Mouse (Mus musculus) layer of hippocampus, adult 18-20 months (tissue): ENCODE data around the gene Blzf1. TPM values are rescaled to one million over a fixed set of nuclear protein-coding genes. Genes with fewer than 3 reads are reported as not detected.

Experiments used
- DNase-seq, 2 experiments: peaks; one replicate each; pipeline ENCODE4 v3.0.0; 2022; ENCODE audit warnings: low spot score in 2 of 2
- long read RNA-seq: library from polyadenylated mRNA; stranded (forward); transcript quantifications from one replicate; pipeline ENCODE4 v2.0.0, GENCODE M21; 2021
- total RNA-seq, 2 experiments: library from RNA; stranded (reverse); gene quantifications; 2 replicates each; pipeline ENCODE4 v1.2.3; 2021

Blzf1 gene
- 10 to 100 TPM; 22.1 to 22.6 TPM for total RNA-seq
- long read RNA-seq, transcript Blzf1-203 (7 exons, 2,430 nt): major isoform, 19 of 20 reads
- long read RNA-seq, partial matches to known transcripts: 1 of 20 reads
- long read RNA-seq, other reads (novel, unspliced or antisense): 0 of 20 reads

DNA sequence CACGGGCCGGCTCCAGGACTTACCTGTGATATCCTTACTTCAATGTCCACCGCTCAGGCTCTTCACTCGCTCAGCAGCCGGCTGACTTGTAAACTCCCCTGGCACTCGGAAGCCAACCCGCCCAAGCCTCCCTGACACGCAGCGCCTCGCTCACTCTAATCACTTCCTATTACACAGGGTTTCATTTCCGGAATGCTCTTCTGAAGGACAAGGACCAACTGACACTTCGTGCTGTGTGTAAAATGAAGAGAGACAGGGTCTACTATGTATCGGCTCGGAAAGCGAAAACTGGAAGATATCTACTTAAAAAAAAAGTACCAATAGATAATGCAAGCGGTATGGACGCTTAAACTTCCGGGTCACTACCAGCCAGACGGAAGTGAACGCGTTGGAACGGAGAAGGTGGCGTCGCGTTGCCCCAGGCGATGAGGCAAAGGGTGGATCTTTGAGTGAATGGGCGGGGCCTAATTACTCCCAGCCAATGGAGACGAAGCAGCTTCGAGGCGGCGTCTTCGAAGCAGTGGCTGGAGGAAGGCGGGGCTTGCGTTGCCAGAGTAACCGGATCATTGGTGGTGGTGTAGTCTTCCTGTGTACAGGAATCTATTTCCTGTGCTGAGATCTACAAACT, at the start of gene Blzf1:
Gene Blzf1 (minus strand): TSS at position 366 of the 628 bp plus-strand sequence.
- DNase-seq: peak; percentile 95 to 98

GRCm38 (mm10) chr1:164353443-164353842, 46.2 kb upstream of the Blzf1 start:
- no peak for DNase-seq

GRCm38 (mm10) chr1:164342161-164342560, 34.9 kb upstream of the Blzf1 start:
- DNase-seq: no peak

- no peak for DNase-seq
Observed at GRCm38 (mm10) chr1:164335846-164336245, 28.6 kb upstream of the Blzf1 start.

GRCm38 (mm10) chr1:164335435-164335834, 28.1 kb upstream of the Blzf1 start:
- no peak for DNase-seq

- no peak for DNase-seq
Observed at GRCm38 (mm10) chr1:164332559-164332958, 25.3 kb upstream of the Blzf1 start.

GRCm38 (mm10) chr1:164327764-164328163, 20.5 kb upstream of the Blzf1 start:
- no peak for DNase-seq

DNA sequence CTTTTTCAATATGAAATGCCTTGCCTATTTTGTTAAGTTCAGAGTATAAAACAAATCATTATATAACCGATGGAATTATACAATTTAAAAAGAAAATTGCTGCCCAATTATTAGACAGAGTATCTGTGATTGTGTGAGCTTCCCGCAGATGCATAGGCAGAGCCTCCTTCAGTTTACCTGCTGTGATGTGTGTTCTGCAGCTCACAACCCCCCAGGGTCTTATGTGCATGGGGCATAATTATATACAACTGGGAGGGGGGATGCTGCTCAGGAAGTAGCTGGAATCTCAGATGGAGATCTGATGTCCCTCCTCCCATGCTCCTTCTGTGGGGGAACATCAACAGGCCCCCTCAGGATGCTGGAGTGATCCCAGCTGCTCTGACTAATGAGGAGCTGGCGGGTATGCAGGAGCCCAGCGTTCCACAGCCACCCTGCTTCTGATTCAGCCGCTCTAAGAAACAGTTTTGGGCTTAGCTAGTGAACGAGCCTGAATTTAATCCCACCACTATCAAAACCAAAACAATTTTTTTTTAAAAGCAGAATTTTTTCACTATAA, 19.4 kb upstream of the Blzf1 start:
- DNase-seq: peak; percentile 64 to 78

DNA sequence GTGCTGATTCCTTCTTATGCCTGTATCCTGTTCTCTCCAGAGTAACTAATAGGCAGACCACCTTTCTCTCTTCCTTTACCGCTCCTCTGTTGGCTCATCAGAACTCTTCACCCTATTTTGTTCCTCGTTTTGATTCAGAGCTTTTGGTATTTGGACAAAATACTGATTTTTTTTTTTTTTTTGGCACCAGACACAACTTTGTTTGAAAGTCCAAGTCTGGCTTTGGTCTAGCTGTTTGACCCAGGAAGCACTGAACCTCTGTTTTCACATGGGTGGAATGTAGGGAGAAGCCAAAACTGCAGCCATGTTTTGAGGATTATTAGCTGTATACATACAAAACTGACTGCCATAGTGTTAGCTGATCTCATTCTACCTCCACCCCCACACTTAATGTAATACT, 17.6 kb upstream of the Blzf1 start:
- no peak for DNase-seq

DNA sequence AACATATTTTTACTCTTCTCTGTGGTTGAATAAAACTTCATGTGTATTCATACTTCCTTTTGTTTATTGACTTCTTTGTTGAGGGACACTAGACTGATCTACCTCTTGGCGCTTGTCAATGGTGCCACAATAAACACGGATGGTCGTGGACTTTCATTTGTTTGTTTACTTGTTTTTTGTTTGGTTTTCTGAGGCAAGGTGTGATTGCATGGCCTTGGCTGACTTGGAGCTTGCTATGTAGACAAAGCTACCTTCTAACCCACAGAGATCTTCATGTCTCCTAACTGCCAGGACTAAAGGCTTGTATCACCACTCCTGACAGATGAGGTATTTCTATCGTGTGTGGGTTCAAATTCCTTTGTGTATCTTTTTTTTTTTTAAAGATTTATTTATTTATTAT, 16.9 kb upstream of the Blzf1 start:
- no peak for DNase-seq

DNA sequence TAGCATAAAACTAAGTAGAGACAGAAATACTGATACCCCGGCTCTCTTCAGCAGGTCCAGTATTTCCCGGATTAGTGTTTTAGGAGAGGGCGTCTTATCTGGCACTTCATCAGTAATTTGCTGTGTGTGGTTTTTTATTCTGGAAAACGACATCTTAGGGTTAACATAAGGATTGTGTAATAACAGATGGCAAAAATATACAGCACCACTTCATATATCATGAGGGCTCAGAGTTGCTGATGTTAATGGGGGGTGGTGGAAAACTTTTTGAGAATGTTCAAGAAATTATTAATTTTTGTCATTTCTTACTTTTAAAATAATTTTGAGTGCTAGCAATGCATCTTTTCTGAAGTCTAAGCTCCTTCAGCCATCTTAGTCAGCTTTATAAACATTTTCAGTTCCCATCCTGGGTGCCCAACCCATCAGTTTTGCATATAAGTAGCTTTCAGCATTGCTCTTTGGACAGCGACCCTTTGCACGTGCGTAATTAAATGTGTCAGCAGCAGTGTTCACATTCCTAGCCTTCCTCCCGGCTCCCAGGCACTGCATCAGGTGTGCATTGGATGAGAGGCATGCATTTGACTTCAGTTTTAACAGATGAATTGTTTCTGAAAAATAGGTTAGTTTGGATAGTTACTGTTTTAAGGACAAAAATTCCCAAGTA, 15.8 kb upstream of the Blzf1 start:
- no peak for DNase-seq

GRCm38 (mm10) chr1:164321408-164321807, 14.1 kb upstream of the Blzf1 start:
- no peak for DNase-seq

- peak in 1 of 2 experiments; percentile 51 for DNase-seq
Observed at GRCm38 (mm10) chr1:164320731-164321130, 13.4 kb upstream of the Blzf1 start.

- DNase-seq: no peak
Observed at GRCm38 (mm10) chr1:164319542-164320140, 12.4 kb upstream of the Blzf1 start.

DNA sequence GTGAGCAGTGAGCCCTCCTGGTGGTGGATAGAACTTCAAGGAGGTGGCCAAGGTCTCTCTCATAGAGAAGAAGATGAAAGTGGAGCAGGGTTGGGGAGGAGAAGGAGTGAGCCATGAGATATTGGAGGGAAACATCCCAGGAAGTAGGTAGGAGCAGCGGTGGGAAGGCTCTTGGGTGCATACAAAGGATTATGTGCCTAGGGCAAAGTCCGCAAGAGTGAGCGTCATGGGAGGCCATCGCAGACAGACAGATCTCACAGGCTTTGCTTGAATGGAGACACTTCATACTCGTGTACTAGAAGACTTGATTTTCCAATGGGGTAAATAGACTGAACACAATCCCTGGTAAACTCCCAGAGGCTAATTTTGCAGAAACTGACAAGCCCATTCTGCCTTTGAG, 11.2 kb upstream of the Blzf1 start:
- DNase-seq: no peak

GRCm38 (mm10) chr1:164317261-164317660, 10.0 kb upstream of the Blzf1 start:
- no peak for DNase-seq

DNA sequence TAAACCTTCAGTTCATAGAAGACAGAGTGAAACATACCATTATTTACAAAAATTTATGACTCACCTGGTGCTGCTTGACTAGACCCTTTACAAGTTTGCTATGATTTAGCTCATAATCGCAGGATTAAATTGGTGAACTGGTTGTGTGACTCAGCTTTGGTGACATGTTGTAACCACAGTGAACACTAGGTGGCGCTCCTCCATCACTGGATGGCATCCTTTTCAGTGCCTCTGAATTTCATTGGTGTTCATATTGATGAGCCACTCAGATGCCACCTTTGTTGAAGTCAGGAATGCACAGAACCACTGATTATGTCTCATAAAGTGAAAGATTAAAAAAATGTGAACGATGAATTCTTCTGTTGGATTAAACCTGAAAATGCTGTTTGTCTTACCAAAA, 9.4 kb upstream of the Blzf1 start:
- DNase-seq: peak; percentile 61 to 93

- no peak for DNase-seq
Observed at GRCm38 (mm10) chr1:164315266-164315665, 8.0 kb upstream of the Blzf1 start.

DNA sequence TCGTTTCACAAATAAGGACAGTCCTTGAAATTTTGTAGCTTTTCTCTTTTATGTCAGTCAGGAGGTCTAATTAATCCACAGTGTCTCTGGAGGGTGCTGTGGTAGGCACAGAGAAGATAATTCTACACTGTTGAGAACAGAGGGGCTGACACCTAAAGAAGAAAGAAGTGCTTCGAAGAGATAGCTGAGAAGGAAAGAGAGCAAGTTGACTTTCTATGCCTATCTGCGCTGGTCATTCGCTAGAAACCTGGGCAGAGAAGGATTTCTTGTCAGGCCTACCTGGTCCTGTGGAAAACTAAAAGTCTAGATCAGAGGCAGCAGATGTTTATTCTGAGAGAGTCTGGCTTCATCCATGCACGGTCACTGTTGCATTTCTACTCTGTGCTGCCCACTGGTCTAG, 6.8 kb upstream of the Blzf1 start:
- DNase-seq: no peak

- DNase-seq: no peak
Observed at GRCm38 (mm10) chr1:164307922-164308321, 633 bp upstream of the Blzf1 start.

GRCm38 (mm10) chr1:164303821-164304220, 3.5 kb downstream of the Blzf1 start, which contains the start of gene Nme7:
Nme7 (plus strand) TSS chr1:164304121.
- no peak for DNase-seq

GRCm38 (mm10) chr1:164301949-164302348, 5.3 kb downstream of the Blzf1 start:
- DNase-seq: no peak
